Mouse (Mus musculus) hindbrain, embryonic 13.5 days (tissue): Measurements from ENCODE around the gene Gtf3c2. TPM values are rescaled to one million over a fixed set of nuclear protein-coding genes. Genes with fewer than 3 reads are reported as not detected.
"Not testable (repeated sequence)": the region's sequence is repeated elsewhere in the genome, so short reads cannot be mapped to it uniquely, and the experiment has no call there.

Experiments
- ATAC-seq: fragments of 200-750 bp; cut with Nextera tagmentation; 2 replicates; pipeline ENCODE4 v1.8.0; 2017; ENCODE audit warnings: moderate TSS enrichment; ENCODE audit not compliant: low FRiP score
- H3K27ac ChIP-seq: fragments of 300-500 bp; sonication (generic); 2 replicates; pipeline ENCODE4 v1.5.1; 2015; ENCODE audit warnings: inconsistent platforms, mild to moderate bottlenecking, moderate library complexity
- H3K27me3 ChIP-seq: fragments of 300-500 bp; sonication (generic); 2 replicates; pipeline ENCODE4 v1.6.1; 2015; ENCODE audit warnings: mild to moderate bottlenecking, inconsistent platforms
- H3K36me3 ChIP-seq: fragments of 300-500 bp; sonication (generic); 2 replicates; pipeline ENCODE4 v1.6.1; 2015; ENCODE audit warnings: mild to moderate bottlenecking, inconsistent platforms
- H3K4me1 ChIP-seq: fragments of 300-500 bp; sonication (generic); replicated peaks from 2 replicates; pipeline ENCODE4 v1.6.1; 2015; ENCODE audit warnings: inconsistent platforms
- H3K4me2 ChIP-seq: fragments of 300-500 bp; sonication (generic); 2 replicates; pipeline ENCODE4 v1.6.1; 2015; ENCODE audit warnings: inconsistent platforms, mild to moderate bottlenecking, moderate library complexity
- H3K4me3 ChIP-seq: fragments of 300-500 bp; sonication (generic); 2 replicates; pipeline ENCODE4 v1.5.1; 2015; ENCODE audit warnings: mild to moderate bottlenecking, inconsistent platforms
- H3K9ac ChIP-seq: fragments of 300-500 bp; sonication (generic); 2 replicates; pipeline ENCODE4 v1.6.1; 2015; ENCODE audit warnings: mild to moderate bottlenecking, inconsistent platforms
- H3K9me3 ChIP-seq: fragments of 300-500 bp; sonication (generic); 2 replicates; pipeline ENCODE4 v1.6.1; 2016; ENCODE audit warnings: inconsistent platforms
- WGBS: fragments of 180-500 bp; shearing (Covaris S2); methylation state at CpG from one replicate; pipeline ENCODE4 v1.1.7; 2015; 5-methylcytosine and 5-hydroxymethylcytosine counted together
- polyA plus RNA-seq: library from polyadenylated mRNA; unstranded; fragments of >200 nt; fragmentation: Nextera tagmentation; extraction: Ambion mirVana; gene quantifications from 2 replicates; pipeline ENCODE4 v1.2.1, GENCODE M21; 2015

Gene Gtf3c2
- polyA plus RNA-seq, result 67.5 and 72.2 TPM in 2 replicates

GRCm38 (mm10) chr5:31179766-31180630, at the start of gene Gtf3c2, which contains the start of gene Gm29609:
Gene Gtf3c2, minus strand, starts transcription at chr5:31180144.
Gene Gm29609, minus strand, starts transcription at chr5:31179911.
- Histone ChIP-seq H3K27me3 (no peaks in the 10 kb centered on the region), H3K9me3 (no peaks in the 10 kb centered on the region), H3K9ac (peak within 1 kb of the TSS; percentile 88), H3K4me1 (peaks cover 28% of the 10 kb centered on the region), H3K4me3 (peak within 1 kb of the TSS; percentile 70), H3K36me3 (peaks cover 5% of the 10 kb centered on the region; the same call in 1 of the 2 replicates), H3K27ac (peak within 1 kb of the TSS; percentile 94), H3K4me2 (peak within 1 kb of the TSS; percentile 93)
- under 1% methylated on average over 59 of the region's 59 CpGs for WGBS
- peak; percentile 99 for ATAC-seq

GRCm38 (mm10) chr5:31226641-31227040, 46.7 kb upstream of the Gtf3c2 start:
- Histone ChIP-seq H3K27me3 (no peaks in the 10 kb centered on the region), H3K4me1 (peaks cover 6% of the 10 kb centered on the region), H3K9me3 (no peaks in the 10 kb centered on the region), H3K4me3 (no peak overlapping the region), H3K27ac (no peak overlapping the region), H3K4me2 (no peak overlapping the region), H3K9ac (no peak overlapping the region), H3K36me3 (no peaks in the 10 kb centered on the region)
- WGBS, result 92% methylated on average over 1 of the region's 1 CpGs
- ATAC-seq, result no peak

GRCm38 (mm10) chr5:31222696-31223095, 42.8 kb upstream of the Gtf3c2 start:
- H3K4me3 ChIP-seq, result no peak overlapping the region
- no peaks in the 10 kb centered on the region for H3K9me3 ChIP-seq
- peaks cover 23% of the 10 kb centered on the region for H3K4me1 ChIP-seq
- no peak overlapping the region for H3K4me2 ChIP-seq
- no peaks in the 10 kb centered on the region for H3K27me3 ChIP-seq
- H3K36me3 ChIP-seq, result no peaks in the 10 kb centered on the region
- WGBS, result 97% methylated on average over 9 of the region's 9 CpGs
- no peak overlapping the region for H3K9ac ChIP-seq
- no peak for ATAC-seq
- H3K27ac ChIP-seq, result no peak overlapping the region

GRCm38 (mm10) chr5:31221304-31221945, 41.5 kb upstream of the Gtf3c2 start:
- peak overlapping the region; percentile 75 for H3K4me2 ChIP-seq
- H3K36me3 ChIP-seq, result no peaks in the 10 kb centered on the region
- peaks cover 26% of the 10 kb centered on the region for H3K4me1 ChIP-seq
- 14% methylated on average over 11 of the region's 11 CpGs for whole genome bisulfite sequencing
- no peak for ATAC-seq
- peak overlapping the region; percentile 96 for H3K9ac ChIP-seq
- H3K27ac ChIP-seq, result peak overlapping the region; percentile 96
- H3K4me3 ChIP-seq, result peak overlapping the region; percentile 88
- H3K27me3 ChIP-seq, result no peaks in the 10 kb centered on the region
- no peaks in the 10 kb centered on the region for H3K9me3 ChIP-seq

- Histone ChIP-seq H3K27ac (peak within 1 kb of the TSS; percentile 96), H3K4me3 (peak within 1 kb of the TSS; percentile 88), H3K9ac (peak within 1 kb of the TSS; percentile 96), H3K9me3 (no peaks in the 10 kb centered on the region), H3K36me3 (no peaks in the 10 kb centered on the region), H3K4me2 (peak within 1 kb of the TSS; percentile 75), H3K27me3 (no peaks in the 10 kb centered on the region), H3K4me1 (peaks cover 26% of the 10 kb centered on the region)
- ATAC-seq, result peak; percentile 94
- under 1% methylated on average over 70 of the region's 70 CpGs for WGBS
Measured at GRCm38 (mm10) chr5:31220448-31221303, 40.7 kb upstream of the Gtf3c2 start, which contains the start of gene Ppm1g. Gene Ppm1g, minus strand, starts transcription at chr5:31220687.

GRCm38 (mm10) chr5:31219911-31220447, 40.0 kb upstream of the Gtf3c2 start:
- H3K27me3 ChIP-seq, result no peaks in the 10 kb centered on the region
- no peaks in the 10 kb centered on the region for H3K36me3 ChIP-seq
- under 1% methylated on average over 40 of the region's 40 CpGs for WGBS
- peaks cover 26% of the 10 kb centered on the region for H3K4me1 ChIP-seq
- ATAC-seq, result peak; percentile 85
- no peaks in the 10 kb centered on the region for H3K9me3 ChIP-seq
- H3K9ac ChIP-seq, result peak overlapping the region; percentile 96
- peak overlapping the region; percentile 75 for H3K4me2 ChIP-seq
- peak overlapping the region; percentile 88 for H3K4me3 ChIP-seq
- H3K27ac ChIP-seq, result peak overlapping the region; percentile 96

- Histone ChIP-seq H3K27me3 (no peaks in the 10 kb centered on the region), H3K4me3 (peak overlapping the region; percentile 88), H3K9me3 (no peaks in the 10 kb centered on the region), H3K4me2 (peak overlapping the region; percentile 75), H3K36me3 (no peaks in the 10 kb centered on the region), H3K9ac (peak overlapping the region; percentile 96), H3K4me1 (peaks cover 26% of the 10 kb centered on the region), H3K27ac (peak overlapping the region; percentile 96)
- no peak for ATAC-seq
- under 1% methylated on average over 11 of the region's 11 CpGs for WGBS
Measured at GRCm38 (mm10) chr5:31219474-31219873, 39.5 kb upstream of the Gtf3c2 start.

GRCm38 (mm10) chr5:31219070-31219469, 39.1 kb upstream of the Gtf3c2 start:
- no peak for ATAC-seq
- WGBS, result 5% methylated on average over 2 of the region's 2 CpGs
- no peaks in the 10 kb centered on the region for H3K27me3 ChIP-seq
- H3K4me3 ChIP-seq, result peak overlapping the region; percentile 88
- no peaks in the 10 kb centered on the region for H3K36me3 ChIP-seq
- peak overlapping the region; percentile 75 for H3K4me2 ChIP-seq
- H3K9me3 ChIP-seq, result no peaks in the 10 kb centered on the region
- peak overlapping the region; percentile 26 for H3K9ac ChIP-seq
- H3K4me1 ChIP-seq, result peaks cover 26% of the 10 kb centered on the region
- no peak overlapping the region for H3K27ac ChIP-seq

- Histone ChIP-seq H3K27ac (no peak overlapping the region), H3K4me1 (peaks cover 26% of the 10 kb centered on the region), H3K4me3 (no peak overlapping the region), H3K36me3 (no peaks in the 10 kb centered on the region), H3K9me3 (no peaks in the 10 kb centered on the region), H3K9ac (no peak overlapping the region), H3K27me3 (no peaks in the 10 kb centered on the region), H3K4me2 (peak overlapping the region; percentile 75)
- ATAC-seq, result no peak
- 67% methylated on average over 7 of the region's 7 CpGs for WGBS
Measured at GRCm38 (mm10) chr5:31218294-31218693, 38.4 kb upstream of the Gtf3c2 start.

GRCm38 (mm10) chr5:31216554-31216953, 36.6 kb upstream of the Gtf3c2 start:
- H3K27me3 ChIP-seq, H3K36me3 ChIP-seq, H3K4me3 ChIP-seq, H3K4me2 ChIP-seq, H3K9me3 ChIP-seq, H3K9ac ChIP-seq, H3K27ac ChIP-seq, ATAC-seq: not testable (repeated sequence)
- peaks cover 19% of the 10 kb centered on the region for H3K4me1 ChIP-seq
- 92% methylated on average over 6 of the region's 6 CpGs for WGBS

- 92% methylated on average over 6 of the region's 6 CpGs for WGBS
- Histone ChIP-seq H3K36me3 (peaks cover 68% of the 10 kb centered on the region), H3K27ac (no peak overlapping the region), H3K4me3 (no peak overlapping the region), H3K9me3 (peaks cover 5% of the 10 kb centered on the region), H3K4me1 (peaks cover 27% of the 10 kb centered on the region), H3K27me3 (no peaks in the 10 kb centered on the region), H3K9ac (no peak overlapping the region), H3K4me2 (no peak overlapping the region)
- no peak for ATAC-seq
Measured at GRCm38 (mm10) chr5:31204421-31204820, 24.5 kb upstream of the Gtf3c2 start.
